Mouse (Mus musculus) spleen, adult 2 months (tissue): ENCODE measurements around the gene Defa35.

Experiments used
- CTCF ChIP-seq: fragments of 200-500 bp; IDR thresholded peaks from 2 replicates; pipeline ENCODE4 v1.5.1; 2011; ENCODE audit warnings: mild to moderate bottlenecking, inconsistent platforms; ENCODE audit not compliant: insufficient read depth, insufficient read length, insufficient replicate concordance; ENCODE audit errors: extremely low read depth
- POLR2A ChIP-seq: fragments of 200-500 bp; IDR thresholded peaks from 2 replicates; pipeline ENCODE4 v1.6.1; 2011; ENCODE audit warnings: low read depth, low read length, inconsistent platforms

DNA sequence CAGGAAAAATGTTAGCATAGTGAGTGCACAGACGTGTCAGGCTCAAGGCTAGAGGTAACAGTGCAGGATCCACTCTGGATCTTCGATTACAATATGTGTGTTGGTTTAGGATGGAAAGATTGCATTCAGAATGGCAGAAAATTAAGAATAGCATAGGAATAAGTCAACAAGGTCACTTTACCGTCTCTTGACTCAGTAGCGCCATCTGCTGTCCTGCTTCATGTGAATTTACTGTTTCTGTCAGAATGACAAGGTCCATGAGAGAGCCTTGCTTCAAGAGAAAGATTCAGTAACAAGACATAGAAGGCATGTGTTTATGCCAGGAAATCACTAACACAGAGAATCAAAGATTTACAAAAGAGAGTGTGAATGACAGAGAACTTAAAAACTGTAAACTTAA is 28.3 kb downstream of the Defa35 start:
- no peak for TF ChIP-seq CTCF
- TF ChIP-seq POLR2A: no peak
